Mouse (Mus musculus) myocyte (in vitro differentiated cells): ENCODE measurements at regions not wholly inside any gene's neighbourhood (a gene's known extent, or its start where the extent isn't known, plus 50 kb on each side); places are given as distances from the start of the nearest gene placed in this dataset.

Source experiments
- MYOD1 ChIP-seq, 3 experiments: IDR thresholded peaks; one replicate each; pipeline ENCODE4 v1.6.1; 2011; ENCODE audit warnings: control low read depth in 2 of 3, low read depth in 2 of 3, mild to moderate bottlenecking in 2 of 3, moderate library complexity in 1 of 3; ENCODE audit not compliant: insufficient read length in 2 of 3, control insufficient read depth in 1 of 3
- POLR2A ChIP-seq: IDR thresholded peaks from one replicate; pipeline ENCODE4 v1.6.1; 2011; ENCODE audit warnings: low read depth, mild to moderate bottlenecking, control low read depth, moderate library complexity; ENCODE audit not compliant: insufficient read length
- USF1 ChIP-seq: IDR thresholded peaks from one replicate; pipeline ENCODE4 v1.6.1; 2011; ENCODE audit warnings: low read depth, mild to moderate bottlenecking, control low read depth, moderate library complexity

GRCm38 (mm10) chr1:168631979-168632378 is 199.9 kb upstream of the Pbx1 start:
- TF ChIP-seq POLR2A = no peak
- no peak for TF ChIP-seq USF1
- TF ChIP-seq MYOD1 (IDR thresholded peaks at IDR 0.05; ENCODE audit: control insufficient read depth in 1 of 3, insufficient read length in 2 of 3, low read depth in 2 of 3) = no peak
